9 mouse cellular contexts compared by ENCODE assay signal in genomic region chr12:105337290-105338005, GRCm38 (mm10). TPM values are rescaled to one million over a fixed set of nuclear protein-coding genes. Genes with fewer than 3 reads are reported as not detected.
DNase-seq lines count a peak whose midpoint lies in the region; ATAC-seq and TF ChIP-seq lines count a peak whose summit lies in the region.
"Had no signal": no experiment of that assay in that cellular context is flagged by ENCODE, and none has a peak within 500 bp of the region (broad histone marks: within the 10 kb centered on the region; RNA-seq: fewer than 3 reads in every experiment).

No protein-coding gene starts in this region.

- peak; percentile 86 for DNase-seq in heart, adult 11 months
- DNase-seq in heart, postnatal 25 days (ENCODE audit: low spot score), result no peak
- peak; percentile 17 for DNase-seq in ES-CJ7 (ENCODE audit: low read depth, low spot score)
- peak; percentile 65 for DNase-seq in forebrain, embryonic 11.5 days (ENCODE audit: low spot score)
- DNase-seq in liver, embryonic 14.5 days (ENCODE audit: low read depth in 3 of 3, low spot score in 3 of 3), result no peak
- DNase-seq in urinary bladder, postnatal 10 days (ENCODE audit: low spot score), result no peak
- DNase-seq in gastrocnemius, postnatal 36 days, result no peak

- WGBS in forebrain, embryonic 11.5 days, result 3% methylated on average over 31 of the region's 31 CpGs
- WGBS in liver, embryonic 14.5 days (ENCODE audit: insufficient replicate concordance), result 5% methylated on average over 31 of the region's 31 CpGs

- no peak for TF ChIP-seq CTCF in liver, embryonic 14.5 days (IDR thresholded peaks at IDR 0.05; ENCODE audit: low read depth)

- H3K4me2 ChIP-seq in forebrain, embryonic 11.5 days (ENCODE audit: low read depth, low read length, severe bottlenecking), result peak overlapping the region; percentile 96
- H3K4me2 ChIP-seq in liver, embryonic 14.5 days (ENCODE audit: low read depth), result peak overlapping the region; percentile 39

- peaks cover 25% of the 10 kb centered on the region for H3K27me3 ChIP-seq in forebrain, embryonic 11.5 days (ENCODE audit: control insufficient read depth, insufficient read depth, low read length)
- peaks cover 21% of the 10 kb centered on the region for H3K27me3 ChIP-seq in liver, embryonic 14.5 days (ENCODE audit: control insufficient read depth, insufficient read depth, low read length)

- H3K4me1 ChIP-seq in forebrain, embryonic 11.5 days (replicated peaks; ENCODE audit: control insufficient read depth, insufficient read depth, low read length), result peaks cover 7% of the 10 kb centered on the region
- 0 out of 4 replicates have a peak, but pooled peaks cover 0 to 2% of the 10 kb centered on the region in 2 experiments for H3K4me1 ChIP-seq in liver, embryonic 14.5 days (replicated peaks; ENCODE audit: control insufficient read depth in 2 of 2, insufficient read depth in 2 of 2, low read length in 1 of 2)

- intact Hi-C loops in heart, postnatal 25 days (cut with DNase I), result no loop called here
- intact Hi-C loops in gastrocnemius, postnatal 36 days (cut with DNase I), result no loop called here

- ATAC-seq in forebrain, embryonic 11.5 days (replicated peaks; ENCODE audit: low FRiP score), result no peak
- no peak for ATAC-seq in liver, embryonic 14.5 days (ENCODE audit: insufficient read depth)
- no peak for ATAC-seq in erythroid progenitor cell, adult 5-6 weeks (replicated peaks; ENCODE audit: low FRiP score, poor library complexity, severe bottlenecking)

- no peaks in the 10 kb centered on the region for H3K9me3 ChIP-seq in forebrain, embryonic 11.5 days (ENCODE audit: control insufficient read depth, low read length)
- no peaks in the 10 kb centered on the region for H3K9me3 ChIP-seq in liver, embryonic 14.5 days (ENCODE audit: control insufficient read depth, low read length)

- peak overlapping the region; percentile 56 for H3K9ac ChIP-seq in forebrain, embryonic 11.5 days (ENCODE audit: low read length)
- no peak overlapping the region for H3K9ac ChIP-seq in liver, embryonic 14.5 days (replicated peaks)

- H3K36me3 ChIP-seq in forebrain, embryonic 11.5 days (ENCODE audit: control insufficient read depth, insufficient read depth, low read length), result no peaks in the 10 kb centered on the region
- no peaks in the 10 kb centered on the region for H3K36me3 ChIP-seq in liver, embryonic 14.5 days (replicated peaks; ENCODE audit: control insufficient read depth, insufficient read depth, low read depth)

- no peak overlapping the region for H3K27ac ChIP-seq in forebrain, embryonic 11.5 days (ENCODE audit: low read depth, low read length)
- H3K27ac ChIP-seq in liver, embryonic 14.5 days, result no peak overlapping the region

- TF ChIP-seq EP300 in liver, embryonic 14.5 days (IDR thresholded peaks at IDR 0.05; ENCODE audit: low read depth), result no peak

- H3K4me3 ChIP-seq in forebrain, embryonic 11.5 days (ENCODE audit: low read depth, low read length), result peak overlapping the region; percentile 61
- peak overlapping the region in 1 of 2 experiments; percentile 14; a peak in 2 of 4 replicates for H3K4me3 ChIP-seq in liver, embryonic 14.5 days (ENCODE audit: insufficient read depth in 1 of 2, low read depth in 2 of 2, low read length in 2 of 2)

RNA-seq across cellular contexts. Expression of gene Tunar, which starts 3.8 kb away (rescaled TPM):
- not detected for total RNA-seq in heart, postnatal 25 days (2021)
- 0.65 and 0.91 TPM in 2 replicates for polyA plus RNA-seq in forebrain, embryonic 11.5 days (2014; fragmentation: Nextera tagmentation; extraction: Ambion mirVana)
- not detected in 2 replicates for polyA plus RNA-seq in liver, embryonic 14.5 days (2012; rRNA removed)
- polyA plus RNA-seq in liver, embryonic 14.5 days (2014; fragmentation: Nextera tagmentation; extraction: Ambion mirVana), result not detected in 2 replicates
- not detected for total RNA-seq in gastrocnemius, postnatal 36 days (2021)
- total RNA-seq in erythroid progenitor cell, adult 5-6 weeks (2015; ENCODE audit: low replicate concordance), result not detected in 2 replicates
- not detected in 2 replicates for total RNA-seq in erythroid progenitor cell, adult 5-6 weeks (2017; ENCODE audit: low replicate concordance)
- total RNA-seq: neutrophil, adult 5-6 weeks had no signal

Comparison
In these comparisons a context has a peak if more than half of its experiments do, and no peak if none do; other contexts are left out.
1. DNase-seq: peak in heart, adult 11 months (single experiment), ES-CJ7 (single experiment) and forebrain, embryonic 11.5 days (single experiment); none in heart, postnatal 25 days (single experiment), liver, embryonic 14.5 days (0 of 3), urinary bladder, postnatal 10 days (single experiment) and gastrocnemius, postnatal 36 days (0 of 2).